8 mouse cellular contexts compared by ENCODE assay signal in genomic region chr5:35361570-35362284, GRCm38 (mm10). TPM values are rescaled to one million over a fixed set of nuclear protein-coding genes. Genes with fewer than 3 reads are reported as not detected.
DNase-seq lines count a peak whose midpoint lies in the region; ATAC-seq and TF ChIP-seq lines count a peak whose summit lies in the region.

No protein-coding gene starts in this region.

- peak; percentile 99 for TF ChIP-seq CTCF in kidney, adult 2 months (conservative IDR thresholded peaks at IDR 0.05; ENCODE audit: insufficient read depth, insufficient read length, low read depth, low read length)
- TF ChIP-seq CTCF in spleen, adult 2 months (IDR thresholded peaks at IDR 0.05; ENCODE audit: extremely low read depth, insufficient read depth, insufficient read length, insufficient replicate concordance): peak; percentile 93; the same call in 1 of the 2 replicates

- no peak overlapping the region for H3K4me2 ChIP-seq in midbrain, embryonic 16.5 days (ENCODE audit: low read length)

- no peak for TF ChIP-seq POLR2A in kidney, adult 2 months (IDR thresholded peaks at IDR 0.05; ENCODE audit: low read depth, low read length)
- TF ChIP-seq POLR2A in spleen, adult 2 months (IDR thresholded peaks at IDR 0.05; ENCODE audit: low read depth, low read length): no peak

- peaks cover 15% of the 10 kb centered on the region for H3K4me1 ChIP-seq in embryonic facial prominence, embryonic 10.5 days
- H3K4me1 ChIP-seq in kidney, adult 2 months (ENCODE audit: control insufficient read depth, insufficient read depth, low read length): no peaks in the 10 kb centered on the region
- H3K4me1 ChIP-seq in limb, embryonic 10.5 days: peaks cover 21% of the 10 kb centered on the region
- H3K4me1 ChIP-seq in midbrain, embryonic 16.5 days (ENCODE audit: control insufficient read depth, insufficient read depth, low read length): no peaks in the 10 kb centered on the region
- H3K4me1 ChIP-seq in spleen, adult 2 months (ENCODE audit: control insufficient read depth, insufficient read depth, insufficient read length): no peaks in the 10 kb centered on the region

- peak; percentile 45 for DNase-seq in 3134 (ENCODE audit: extremely low read depth, insufficient read length, low spot score)
- DNase-seq in adrenal gland, postnatal 14 days: peak; percentile 95
- peak; percentile 92 for DNase-seq in embryonic facial prominence, embryonic 10.5 days (ENCODE audit: low spot score)
- peak; percentile 94 for DNase-seq in kidney, adult 2 months
- DNase-seq in limb, embryonic 10.5 days (ENCODE audit: low spot score): peak; percentile 98
- DNase-seq in spleen, adult 2 months (ENCODE audit: low read depth in 1 of 2, low spot score in 2 of 2): peak; percentile 55 to 82

- peak; percentile 94 for ATAC-seq in granulocyte monocyte progenitor cell, adult 5-6 weeks (replicated peaks; ENCODE audit: poor library complexity, severe bottlenecking)
- peak; percentile 74; the same call in 1 of the 2 replicates for ATAC-seq in midbrain, embryonic 16.5 days

- H3K27me3 ChIP-seq in embryonic facial prominence, embryonic 10.5 days (replicated peaks; ENCODE audit: low read depth, poor library complexity, severe bottlenecking): peaks cover 48% of the 10 kb centered on the region
- H3K27me3 ChIP-seq in kidney, adult 2 months (replicated peaks; ENCODE audit: control insufficient read depth, insufficient read depth, low read length): no peaks in the 10 kb centered on the region
- peaks cover 37% of the 10 kb centered on the region for H3K27me3 ChIP-seq in limb, embryonic 10.5 days (ENCODE audit: low read depth, poor library complexity, severe bottlenecking)
- H3K27me3 ChIP-seq in midbrain, embryonic 16.5 days (ENCODE audit: control insufficient read depth, insufficient read depth, low read depth, low read length): no peaks in the 10 kb centered on the region
- H3K27me3 ChIP-seq in spleen, adult 2 months (ENCODE audit: control insufficient read depth, insufficient read depth, low read length): no peaks in the 10 kb centered on the region; the same call in 1 of the 2 replicates

- no peaks in the 10 kb centered on the region for H3K9me3 ChIP-seq in embryonic facial prominence, embryonic 10.5 days
- H3K9me3 ChIP-seq in limb, embryonic 10.5 days (replicated peaks): no peaks in the 10 kb centered on the region
- H3K9me3 ChIP-seq in midbrain, embryonic 16.5 days (replicated peaks; ENCODE audit: control insufficient read depth, low read length, poor library complexity, severe bottlenecking): no peaks in the 10 kb centered on the region

- 48% methylated on average over 8 of the region's 8 CpGs for WGBS in embryonic facial prominence, embryonic 10.5 days
- WGBS in kidney, adult 2 months: 49% methylated on average over 8 of the region's 8 CpGs
- WGBS in limb, embryonic 10.5 days: 46% methylated on average over 8 of the region's 8 CpGs
- WGBS in midbrain, embryonic 16.5 days: 43% methylated on average over 8 of the region's 8 CpGs
- 42% methylated on average over 8 of the region's 8 CpGs for WGBS in spleen, adult 2 months

- H3K4me3 ChIP-seq in embryonic facial prominence, embryonic 10.5 days: no peak overlapping the region
- H3K4me3 ChIP-seq in kidney, adult 2 months (ENCODE audit: insufficient read depth, low read depth, low read length): no peak overlapping the region
- H3K4me3 ChIP-seq in limb, embryonic 10.5 days: no peak overlapping the region
- H3K4me3 ChIP-seq in midbrain, embryonic 16.5 days (ENCODE audit: low read depth, low read length): no peak overlapping the region
- H3K4me3 ChIP-seq in spleen, adult 2 months (ENCODE audit: extremely low read depth, insufficient read depth, insufficient read length): no peak overlapping the region

- H3K9ac ChIP-seq in midbrain, embryonic 16.5 days (ENCODE audit: low read depth, low read length): no peak overlapping the region

- H3K36me3 ChIP-seq in embryonic facial prominence, embryonic 10.5 days (replicated peaks): no peaks in the 10 kb centered on the region
- H3K36me3 ChIP-seq in kidney, adult 2 months (ENCODE audit: control insufficient read depth, insufficient read depth, low read length): no peaks in the 10 kb centered on the region
- H3K36me3 ChIP-seq in limb, embryonic 10.5 days: no peaks in the 10 kb centered on the region
- no peaks in the 10 kb centered on the region for H3K36me3 ChIP-seq in midbrain, embryonic 16.5 days (ENCODE audit: control insufficient read depth, insufficient read depth, low read length)
- H3K36me3 ChIP-seq in spleen, adult 2 months (ENCODE audit: control insufficient read depth, insufficient read depth, low read length): no peaks in the 10 kb centered on the region

- H3K27ac ChIP-seq in embryonic facial prominence, embryonic 10.5 days (replicated peaks): no peak overlapping the region
- no peak overlapping the region for H3K27ac ChIP-seq in kidney, adult 2 months (ENCODE audit: insufficient read depth, low read depth, low read length)
- H3K27ac ChIP-seq in limb, embryonic 10.5 days: no peak overlapping the region
- no peak overlapping the region for H3K27ac ChIP-seq in midbrain, embryonic 16.5 days (ENCODE audit: low read length)
- no peak overlapping the region for H3K27ac ChIP-seq in spleen, adult 2 months (ENCODE audit: insufficient read depth, low read length)

RNA-seq across cellular contexts. Expression of gene Hmx1, which starts 27.2 kb away (rescaled TPM):
- total RNA-seq in adrenal gland, postnatal 14 days (2021): 0.22 and 1.1 TPM in 2 replicates
- 3.4 and 5.5 TPM in 2 replicates for polyA plus RNA-seq in embryonic facial prominence, embryonic 10.5 days (2016; fragmentation: Nextera tagmentation; extraction: Ambion mirVana)
- not detected in 2 replicates for total RNA-seq in granulocyte monocyte progenitor cell, adult 5-6 weeks (2014; fragmentation: Nextera tagmentation)
- not detected in 2 replicates for total RNA-seq in granulocyte monocyte progenitor cell, adult 5-6 weeks (2017)
- 0.19 TPM in 1 of 2 replicates, not detected in the other for polyA plus RNA-seq in kidney, adult 2 months (2012; rRNA removed)
- polyA plus RNA-seq in limb, embryonic 10.5 days (2016; fragmentation: Nextera tagmentation; extraction: Ambion mirVana): 0.13 and 0.35 TPM in 2 replicates
- not detected in 2 replicates for polyA plus RNA-seq in midbrain, embryonic 16.5 days (2015; fragmentation: Nextera tagmentation; extraction: Ambion mirVana)
- not detected in 2 replicates for polyA plus RNA-seq in spleen, adult 2 months (2012; rRNA removed)

Comparison
In these comparisons a context has a peak if more than half of its experiments do, and no peak if none do; other contexts are left out.
1. DNase-seq: peak in every context shown above with its lines; median percentile 98 in limb, embryonic 10.5 days; 95 in adrenal gland, postnatal 14 days; 94 in kidney, adult 2 months; 92 in embryonic facial prominence, embryonic 10.5 days; 68 in spleen, adult 2 months; 45 in 3134.